Mouse (Mus musculus) ES-CJ7 (cell line): ENCODE measurements around the gene Acsm5.
"Not testable (repeated sequence)": the region's sequence is repeated elsewhere in the genome, so short reads cannot be mapped to it uniquely, and the experiment has no call there.

Experiments used
- DNase-seq: peaks from one replicate; pipeline ENCODE4 v3.0.0; 2011; ENCODE audit warnings: low read depth, low spot score

Acsm5 gene

GRCm38 (mm10) chr7:119545572-119545971, 26.3 kb downstream of the Acsm5 start:
- peak; percentile 52 for DNase-seq

- DNase-seq = no peak
Observed at GRCm38 (mm10) chr7:119550471-119551222, 31.4 kb downstream of the Acsm5 start.

- DNase-seq = no peak
Observed at GRCm38 (mm10) chr7:119554040-119554439, 34.8 kb downstream of the Acsm5 start, which contains the start of gene Acsm2. TSS of gene Acsm2 (plus strand) at chr7:119554340.

- DNase-seq = no peak
Observed at GRCm38 (mm10) chr7:119559789-119560451, 40.7 kb downstream of the Acsm5 start.

GRCm38 (mm10) chr7:119560452-119560835, 41.2 kb downstream of the Acsm5 start:
- DNase-seq = no peak

GRCm38 (mm10) chr7:119561441-119561840, 42.2 kb downstream of the Acsm5 start:
- no peak for DNase-seq

- not testable (repeated sequence) for DNase-seq
Observed at GRCm38 (mm10) chr7:119562476-119562875, 43.2 kb downstream of the Acsm5 start.

GRCm38 (mm10) chr7:119594530-119595107, 75.4 kb downstream of the Acsm5 start:
- DNase-seq = no peak
